Mouse (Mus musculus) bone marrow, adult 2 months (tissue): ENCODE data around the gene Lamtor5.

ENCODE experiments used
- CTCF ChIP-seq: fragments of 200-500 bp; IDR thresholded peaks from 2 replicates; pipeline ENCODE4 v1.5.1; 2011; ENCODE audit warnings: low read length, control low read depth; ENCODE audit not compliant: control insufficient read depth, insufficient read depth
- POLR2A ChIP-seq: fragments of 200-500 bp; IDR thresholded peaks from 2 replicates; pipeline ENCODE4 v1.6.1; 2011; ENCODE audit warnings: low read depth, mild to moderate bottlenecking, control low read depth, low read length, borderline replicate concordance; ENCODE audit not compliant: control insufficient read depth

DNA sequence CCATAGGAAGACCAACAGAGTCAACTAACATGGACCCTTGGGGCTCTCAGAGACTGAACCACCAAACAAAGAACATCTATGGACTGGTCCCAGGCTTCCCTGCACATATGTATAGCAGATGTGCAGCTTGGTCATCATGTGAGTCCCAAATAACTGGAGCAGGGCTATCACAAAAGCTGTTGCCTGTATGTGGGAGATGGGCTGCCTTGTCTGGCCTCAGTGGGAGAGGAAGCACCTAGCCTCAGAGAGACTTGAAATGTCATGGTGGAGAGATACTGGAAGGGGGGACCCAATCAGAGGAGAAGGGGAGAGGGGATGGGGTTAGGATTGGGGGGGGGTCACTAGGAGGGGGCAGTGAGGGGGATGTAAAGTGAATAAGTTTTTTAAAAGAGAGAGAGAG is 8.7 kb downstream of the Lamtor5 start:
- TF ChIP-seq POLR2A (no peak), CTCF (no peak)
